Mouse (Mus musculus) midbrain, embryonic 13.5 days (tissue): ENCODE data around the gene Adprhl1. TPM values are rescaled to one million over a fixed set of nuclear protein-coding genes. Genes with fewer than 3 reads are reported as not detected.

Source experiments
- ATAC-seq: fragments of 200-750 bp; cut with Nextera tagmentation; 2 replicates; pipeline ENCODE4 v1.8.0; 2017; ENCODE audit warnings: mild to moderate bottlenecking, moderate TSS enrichment, moderate library complexity
- H3K27ac ChIP-seq: fragments of 300-500 bp; sonication (generic); 2 replicates; pipeline ENCODE4 v1.5.1; 2015; ENCODE audit warnings: inconsistent platforms, mild to moderate bottlenecking, moderate library complexity
- H3K27me3 ChIP-seq: fragments of 300-500 bp; sonication (generic); 2 replicates; pipeline ENCODE4 v1.6.1; 2015; ENCODE audit warnings: mild to moderate bottlenecking, inconsistent platforms
- H3K36me3 ChIP-seq: fragments of 300-500 bp; sonication (generic); 2 replicates; pipeline ENCODE4 v1.6.1; 2015; ENCODE audit warnings: mild to moderate bottlenecking, inconsistent platforms
- H3K4me1 ChIP-seq: fragments of 300-500 bp; sonication (generic); replicated peaks from 2 replicates; pipeline ENCODE4 v1.6.1; 2015; ENCODE audit warnings: inconsistent platforms
- H3K4me2 ChIP-seq: fragments of 300-500 bp; sonication (generic); replicated peaks from 2 replicates; pipeline ENCODE4 v1.6.1; 2015; ENCODE audit warnings: moderate library complexity, mild to moderate bottlenecking, inconsistent platforms
- H3K4me3 ChIP-seq: fragments of 300-500 bp; sonication (generic); replicated peaks from 2 replicates; pipeline ENCODE4 v1.5.1; 2015; ENCODE audit warnings: mild to moderate bottlenecking, inconsistent platforms
- H3K9ac ChIP-seq: fragments of 300-500 bp; sonication (generic); replicated peaks from 2 replicates; pipeline ENCODE4 v1.6.1; 2015; ENCODE audit warnings: mild to moderate bottlenecking, inconsistent platforms
- H3K9me3 ChIP-seq: fragments of 300-500 bp; sonication (generic); 2 replicates; pipeline ENCODE4 v1.6.1; 2016; ENCODE audit warnings: mild to moderate bottlenecking, inconsistent platforms
- WGBS: fragments of 180-500 bp; shearing (Covaris S2); methylation state at CpG from one replicate; pipeline ENCODE4 v1.1.7; 2015; 5-methylcytosine and 5-hydroxymethylcytosine counted together
- polyA plus RNA-seq: library from polyadenylated mRNA; unstranded; fragments of >200 nt; fragmentation: Nextera tagmentation; extraction: Ambion mirVana; gene quantifications from 2 replicates; pipeline ENCODE4 v1.2.1, GENCODE M21; 2015

Adprhl1 gene
- polyA plus RNA-seq, 1 experiment from 2014 or later, result 0.23 TPM

GRCm38 (mm10) chr8:13187229-13187628, 66.7 kb downstream of the Adprhl1 start:
- Histone ChIP-seq H3K4me3 (no peak overlapping the region), H3K36me3 (peaks cover 31% of the 10 kb centered on the region; the same call in 1 of the 2 replicates), H3K27me3 (no peaks in the 10 kb centered on the region), H3K4me2 (no peak overlapping the region), H3K9ac (no peak overlapping the region), H3K4me1 (no peaks in the 10 kb centered on the region), H3K27ac (no peak overlapping the region), H3K9me3 (no peaks in the 10 kb centered on the region)
- 86% methylated on average over 9 of the region's 9 CpGs for WGBS
- no peak for ATAC-seq

GRCm38 (mm10) chr8:13186819-13187218, 67.1 kb downstream of the Adprhl1 start:
- H3K4me1 ChIP-seq, result no peaks in the 10 kb centered on the region
- H3K36me3 ChIP-seq, result peaks cover 31% of the 10 kb centered on the region; the same call in 1 of the 2 replicates
- no peak overlapping the region for H3K4me3 ChIP-seq
- WGBS, result 88% methylated on average over 8 of the region's 8 CpGs
- ATAC-seq, result no peak
- H3K9me3 ChIP-seq, result no peaks in the 10 kb centered on the region
- H3K27me3 ChIP-seq, result no peaks in the 10 kb centered on the region
- H3K4me2 ChIP-seq, result no peak overlapping the region
- no peak overlapping the region for H3K9ac ChIP-seq
- no peak overlapping the region for H3K27ac ChIP-seq

- 53% methylated on average over 2 of the region's 2 CpGs for WGBS
- Histone ChIP-seq H3K4me2 (no peak overlapping the region), H3K4me1 (no peaks in the 10 kb centered on the region), H3K27ac (no peak overlapping the region), H3K9ac (no peak overlapping the region), H3K36me3 (peaks cover 36% of the 10 kb centered on the region), H3K27me3 (no peaks in the 10 kb centered on the region), H3K9me3 (no peaks in the 10 kb centered on the region), H3K4me3 (no peak overlapping the region)
- ATAC-seq, result no peak
Observed at GRCm38 (mm10) chr8:13181691-13181976, 72.3 kb downstream of the Adprhl1 start.

- Histone ChIP-seq H3K9ac (no peak overlapping the region), H3K4me2 (no peak overlapping the region), H3K4me3 (no peak overlapping the region), H3K27me3 (no peaks in the 10 kb centered on the region), H3K27ac (no peak overlapping the region), H3K36me3 (peaks cover 40% of the 10 kb centered on the region), H3K4me1 (no peaks in the 10 kb centered on the region), H3K9me3 (no peaks in the 10 kb centered on the region)
- WGBS, result 86% methylated on average over 18 of the region's 18 CpGs
- no peak for ATAC-seq
Observed at GRCm38 (mm10) chr8:13180911-13181690, 72.9 kb downstream of the Adprhl1 start.

GRCm38 (mm10) chr8:13180408-13180807, 73.6 kb downstream of the Adprhl1 start:
- Histone ChIP-seq H3K36me3 (peaks cover 42% of the 10 kb centered on the region), H3K4me1 (no peaks in the 10 kb centered on the region), H3K4me3 (no peak overlapping the region), H3K27ac (no peak overlapping the region), H3K9ac (no peak overlapping the region), H3K4me2 (no peak overlapping the region), H3K27me3 (no peaks in the 10 kb centered on the region), H3K9me3 (no peaks in the 10 kb centered on the region)
- WGBS, result 87% methylated on average over 9 of the region's 9 CpGs
- ATAC-seq, result no peak

GRCm38 (mm10) chr8:13179948-13180347, 74.0 kb downstream of the Adprhl1 start:
- Histone ChIP-seq H3K36me3 (peaks cover 44% of the 10 kb centered on the region), H3K4me1 (no peaks in the 10 kb centered on the region), H3K4me3 (no peak overlapping the region), H3K4me2 (no peak overlapping the region), H3K27ac (no peak overlapping the region), H3K27me3 (no peaks in the 10 kb centered on the region), H3K9me3 (no peaks in the 10 kb centered on the region), H3K9ac (no peak overlapping the region)
- WGBS, result 85% methylated on average over 7 of the region's 7 CpGs
- no peak for ATAC-seq

- WGBS, result 80% methylated on average over 6 of the region's 6 CpGs
Observed at GRCm38 (mm10) chr8:13179482-13179881, 74.5 kb downstream of the Adprhl1 start.

GRCm38 (mm10) chr8:13178137-13178536, 75.8 kb downstream of the Adprhl1 start:
- Histone ChIP-seq H3K36me3 (peaks cover 61% of the 10 kb centered on the region), H3K27ac (no peak overlapping the region), H3K27me3 (no peaks in the 10 kb centered on the region), H3K9me3 (no peaks in the 10 kb centered on the region), H3K4me2 (no peak overlapping the region), H3K4me1 (no peaks in the 10 kb centered on the region), H3K4me3 (no peak overlapping the region), H3K9ac (no peak overlapping the region)
- no peak for ATAC-seq
- WGBS, result 93% methylated on average over 5 of the region's 5 CpGs

More at GRCm38 (mm10) chr8:13179482-13179881, 74.5 kb downstream of the Adprhl1 start:
- Histone ChIP-seq H3K4me3 (no peak overlapping the region), H3K27me3 (no peaks in the 10 kb centered on the region), H3K4me2 (no peak overlapping the region), H3K36me3 (peaks cover 48% of the 10 kb centered on the region), H3K4me1 (no peaks in the 10 kb centered on the region), H3K9me3 (no peaks in the 10 kb centered on the region), H3K27ac (no peak overlapping the region), H3K9ac (no peak overlapping the region)
- no peak for ATAC-seq

- WGBS, result 95% methylated on average over 7 of the region's 7 CpGs
- Histone ChIP-seq H3K4me3 (no peak overlapping the region), H3K9me3 (no peaks in the 10 kb centered on the region), H3K9ac (no peak overlapping the region), H3K27ac (no peak overlapping the region), H3K4me1 (no peaks in the 10 kb centered on the region), H3K36me3 (peaks cover 66% of the 10 kb centered on the region), H3K4me2 (no peak overlapping the region), H3K27me3 (no peaks in the 10 kb centered on the region)
- ATAC-seq, result no peak
Observed at GRCm38 (mm10) chr8:13177173-13177852, 76.6 kb downstream of the Adprhl1 start.

GRCm38 (mm10) chr8:13175650-13176049, 78.3 kb downstream of the Adprhl1 start:
- Histone ChIP-seq H3K4me3 (no peak overlapping the region), H3K36me3 (peaks cover 83% of the 10 kb centered on the region), H3K27ac (no peak overlapping the region), H3K4me2 (no peak overlapping the region), H3K4me1 (no peaks in the 10 kb centered on the region), H3K9ac (no peak overlapping the region), H3K27me3 (no peaks in the 10 kb centered on the region), H3K9me3 (no peaks in the 10 kb centered on the region)
- no peak for ATAC-seq
- WGBS, result 77% methylated on average over 1 of the region's 1 CpGs

- WGBS, result 92% methylated on average over 4 of the region's 4 CpGs
- Histone ChIP-seq H3K9ac (no peak overlapping the region), H3K4me1 (no peaks in the 10 kb centered on the region), H3K4me2 (no peak overlapping the region), H3K9me3 (no peaks in the 10 kb centered on the region), H3K27me3 (no peaks in the 10 kb centered on the region), H3K36me3 (peaks cover 91% of the 10 kb centered on the region), H3K4me3 (no peak overlapping the region), H3K27ac (no peak overlapping the region)
- ATAC-seq, result no peak
Observed at GRCm38 (mm10) chr8:13174811-13175210, 79.2 kb downstream of the Adprhl1 start.

GRCm38 (mm10) chr8:13174305-13174704, 79.7 kb downstream of the Adprhl1 start:
- WGBS, result 95% methylated on average over 4 of the region's 4 CpGs
- H3K4me2 ChIP-seq, result no peak overlapping the region

More at GRCm38 (mm10) chr8:13174305-13174704, 79.7 kb downstream of the Adprhl1 start:
- ATAC-seq, result no peak
- Histone ChIP-seq H3K4me1 (no peaks in the 10 kb centered on the region), H3K27me3 (no peaks in the 10 kb centered on the region), H3K4me3 (no peak overlapping the region), H3K27ac (no peak overlapping the region), H3K36me3 (peaks cover 97% of the 10 kb centered on the region), H3K9ac (no peak overlapping the region), H3K9me3 (no peaks in the 10 kb centered on the region)
